Mouse (Mus musculus): ENCODE data around the gene Scyl3.

DNA sequence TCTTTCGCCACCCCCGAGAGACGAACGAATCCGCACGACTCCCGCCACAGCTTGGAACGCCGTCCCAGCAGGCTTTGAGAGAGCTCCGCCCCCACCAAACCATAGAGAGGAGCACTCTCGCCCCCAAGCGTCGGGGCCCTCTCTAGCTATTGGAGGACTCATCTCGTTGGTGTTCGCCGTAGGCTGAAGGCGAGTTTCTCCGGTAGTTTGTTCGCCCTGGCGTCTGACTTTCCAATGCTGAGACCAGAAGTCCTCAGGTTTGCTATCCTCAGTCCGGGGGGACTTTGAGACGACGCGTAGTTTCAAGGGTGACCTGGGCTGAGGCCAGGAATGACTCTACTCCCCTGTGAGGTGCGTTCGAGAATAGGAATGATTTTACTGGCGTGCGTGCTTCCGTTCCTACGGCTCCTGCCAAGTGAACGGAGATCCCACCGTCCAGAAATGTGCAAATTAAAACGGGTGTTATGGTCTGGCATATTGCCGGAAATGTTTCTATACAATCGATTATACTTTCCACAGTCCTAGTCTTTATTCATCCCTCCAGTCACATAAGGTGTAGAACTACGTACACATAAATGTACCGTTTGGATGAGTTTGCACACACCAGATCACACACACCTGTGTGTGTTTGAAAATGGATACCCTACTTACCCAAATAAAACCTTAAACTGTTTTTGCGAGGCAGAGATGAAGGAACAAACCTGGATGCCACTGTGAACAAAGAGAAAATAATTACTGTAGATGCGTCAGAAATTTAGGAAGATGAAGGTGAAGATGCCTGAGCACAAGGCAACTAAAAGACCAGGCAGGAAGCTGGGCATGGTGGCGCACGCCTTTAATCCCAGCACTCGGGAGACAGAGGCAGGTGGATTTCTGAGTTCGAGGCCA, 66.1 kb downstream of the Scyl3 start, which contains the start of the genes BC055324 and Mettl18:
- TF ChIP-seq CTCF (IDR thresholded peaks at IDR 0.05; ENCODE audit: low read depth, low read length) (no peak), POLR2A (IDR thresholded peaks at IDR 0.05; ENCODE audit: insufficient read depth, low read length) (peak; percentile 69)
